Mouse (Mus musculus): ENCODE results near the gene Zcchc4. TPM values are rescaled to one million over a fixed set of nuclear protein-coding genes. Genes with fewer than 3 reads are reported as not detected.
"Not testable (repeated sequence)": the region's sequence is repeated elsewhere in the genome, so short reads cannot be mapped to it uniquely, and the experiment has no call there.

Gene Zcchc4
- total and polyA plus RNA-seq, 3 experiments = 0.67 to 1.0 TPM; not detected in 1

DNA sequence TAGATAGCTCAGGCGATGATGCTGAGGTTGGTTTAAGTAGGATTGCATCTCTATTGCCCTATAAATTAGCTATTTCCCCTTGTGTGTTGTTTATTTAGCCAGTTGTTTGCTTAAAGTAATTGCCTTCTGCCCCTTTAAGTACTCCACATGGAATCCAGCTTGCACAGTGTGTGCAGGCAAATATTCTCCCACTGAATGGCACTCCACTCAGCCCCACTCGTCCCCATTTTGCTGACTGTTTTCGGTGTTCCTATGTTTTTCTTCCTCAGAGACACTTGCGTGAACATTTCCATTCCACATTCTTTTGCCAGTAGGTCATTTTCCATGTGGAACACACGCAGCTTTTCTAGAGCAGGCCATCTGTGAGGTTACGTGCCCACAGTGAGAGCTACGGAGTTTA lies 12.6 kb upstream of the Zcchc4 start:
- Histone ChIP-seq H3K9me3 (replicated peaks; ENCODE audit: insufficient read depth, low read length) (no peaks in the 10 kb centered on the region), H3K36me3 (ENCODE audit: control insufficient read depth in 1 of 2, insufficient read depth in 2 of 2, low read length in 2 of 2) (no peaks in the 10 kb centered on the region; a peak in 1 of 4 replicates), H3K27me3 (ENCODE audit: control insufficient read depth in 1 of 2, insufficient read depth in 2 of 2, low read length in 2 of 2) (no peaks in the 10 kb centered on the region), H3K79me2 (ENCODE audit: control insufficient read depth, insufficient read depth, low read length, poor library complexity) (no peaks in the 10 kb centered on the region), H3K4me3 (ENCODE audit: control insufficient read depth in 1 of 2, insufficient read depth in 1 of 2, low read depth in 2 of 2, low read length in 2 of 2) (no peak overlapping the region), H3K27ac (ENCODE audit: control insufficient read depth, low read depth, low read length) (no peak overlapping the region), H3K4me1 (ENCODE audit: control insufficient read depth in 1 of 2, insufficient read depth in 2 of 2, low read length in 2 of 2) (no peaks in the 10 kb centered on the region), H3K9ac (ENCODE audit: control insufficient read depth, low read depth, low read length, poor library complexity, severe bottlenecking) (no peak overlapping the region)
- TF ChIP-seq USF1 (IDR thresholded peaks at IDR 0.05; ENCODE audit: low read depth, low read length) = no peak
- TF ChIP-seq MEF2A (IDR thresholded peaks at IDR 0.05; ENCODE audit: extremely low read depth, insufficient replicate concordance, low read depth, low read length, poor library complexity, severe bottlenecking) = no peak
- no peak for DNase-seq (ENCODE audit: low read depth, low spot score)

DNA sequence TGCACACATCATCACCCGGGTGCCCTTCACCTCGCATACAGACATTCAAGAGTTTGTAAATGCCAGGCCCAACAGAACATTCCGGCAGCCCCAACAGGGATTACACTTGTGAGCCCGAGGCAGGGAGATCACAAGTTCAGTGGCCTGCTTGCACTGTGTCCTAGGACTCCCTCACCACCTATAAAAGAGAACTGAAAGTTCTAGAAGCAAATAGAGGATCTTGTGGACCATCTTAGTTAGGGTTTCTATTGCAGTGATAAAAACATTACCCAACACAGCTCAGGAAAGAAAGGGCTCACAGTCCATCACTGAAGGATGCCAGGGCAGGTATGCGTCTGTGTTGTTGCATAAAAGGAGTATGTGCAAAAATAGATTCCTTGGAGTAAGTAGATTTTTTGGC lies 942 bp upstream of the Zcchc4 start:
- no peaks in the 10 kb centered on the region for H3K79me2 ChIP-seq (ENCODE audit: control insufficient read depth, insufficient read depth, low read length, poor library complexity)

DNA sequence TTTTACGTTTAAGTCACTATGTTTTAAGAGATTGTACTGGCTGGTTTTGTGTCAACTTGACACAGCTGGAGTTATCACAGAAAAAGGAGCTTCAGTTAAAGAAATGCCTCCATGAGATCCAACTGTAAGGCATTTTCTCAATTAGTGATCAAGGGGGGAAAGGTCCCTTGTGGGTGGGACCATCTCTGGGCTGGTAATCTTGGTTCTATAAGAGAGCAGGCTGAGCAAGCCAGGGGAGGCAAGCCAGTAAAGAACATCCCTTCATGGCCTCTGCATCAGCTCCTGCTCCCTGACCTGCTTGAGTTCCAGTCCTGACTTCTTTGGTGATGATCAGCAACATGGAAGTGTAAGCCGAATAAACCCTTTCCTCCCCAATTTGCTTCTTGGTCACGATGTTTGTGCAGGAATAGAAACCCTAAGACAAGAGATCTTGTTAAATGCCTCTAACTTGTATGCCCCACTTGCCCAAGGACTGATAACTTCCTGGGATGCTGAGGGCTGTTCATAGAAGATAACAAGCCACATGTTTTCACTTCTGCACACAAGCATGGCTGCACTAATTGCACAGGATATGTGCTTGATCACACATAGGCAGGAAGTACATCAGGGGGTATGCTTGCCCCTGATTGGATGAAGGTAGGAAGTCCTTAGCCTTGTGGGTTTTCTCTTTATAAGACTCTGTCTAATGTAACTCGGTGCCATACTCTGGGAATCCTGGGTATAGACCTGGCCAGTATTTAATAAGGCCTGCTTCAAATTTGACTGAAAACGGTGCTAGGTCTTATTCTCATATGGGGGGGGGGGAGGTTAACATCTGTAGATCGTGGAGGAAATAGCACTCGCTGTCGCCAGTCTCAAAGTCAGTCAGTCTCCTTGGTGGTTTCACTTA lies 1.5 kb downstream of the Zcchc4 start:
- H3K4me3 ChIP-seq (ENCODE audit: control insufficient read depth in 1 of 2, insufficient read depth in 1 of 2, low read depth in 2 of 2, low read length in 2 of 2) = peak overlapping the region; percentile 18 to 40; a peak in 3 of 4 replicates
- H3K27ac ChIP-seq (ENCODE audit: control insufficient read depth, low read depth, low read length) = peak overlapping the region; percentile 82
- not testable (repeated sequence) for H3K79me2 ChIP-seq (ENCODE audit: control insufficient read depth, insufficient read depth, low read length, poor library complexity); H3K9me3 ChIP-seq (replicated peaks; ENCODE audit: insufficient read depth, low read length); H3K27me3 ChIP-seq (ENCODE audit: control insufficient read depth in 1 of 2, insufficient read depth in 2 of 2, low read length in 2 of 2)
- peak; percentile 93 for DNase-seq (ENCODE audit: low read depth, low spot score)
- peaks cover 20 to 28% of the 10 kb centered on the region in 2 experiments for H3K4me1 ChIP-seq (ENCODE audit: control insufficient read depth in 1 of 2, insufficient read depth in 2 of 2, low read length in 2 of 2)
- peak overlapping the region; percentile 35 for H3K9ac ChIP-seq (ENCODE audit: control insufficient read depth, low read depth, low read length, poor library complexity, severe bottlenecking)
- TF ChIP-seq MAZ (IDR thresholded peaks at IDR 0.05; ENCODE audit: low read depth, low read length) (0 out of 2 replicates have a peak, but pooled peaks have one; percentile 25), NELFE (IDR thresholded peaks at IDR 0.05; ENCODE audit: low read depth, low read length) (peak; percentile 40; the same call in 1 of the 2 replicates), SIN3A (IDR thresholded peaks at IDR 0.05; ENCODE audit: low read length) (peak; percentile 47), MYC (IDR thresholded peaks at IDR 0.05; ENCODE audit: low read depth, low read length) (peak; percentile 98), TCF12 (IDR thresholded peaks at IDR 0.05; ENCODE audit: low read depth, low read length) (peak; percentile 93), ELF1 (IDR thresholded peaks at IDR 0.05; ENCODE audit: low read depth, low read length) (0 out of 2 replicates have a peak, but pooled peaks have one; percentile 19), HCFC1 (IDR thresholded peaks at IDR 0.05; ENCODE audit: low read depth, low read length) (peak; percentile 62), GATA1 (IDR thresholded peaks at IDR 0.05; ENCODE audit: low read depth, low read length) (peak; percentile 94), POLR2A (IDR thresholded peaks at IDR 0.05; ENCODE audit: control insufficient read depth in 1 of 2, insufficient read depth in 1 of 2, low read depth in 1 of 2, low read length in 2 of 2, poor library complexity in 1 of 2) (peak in 1 of 2 experiments; percentile 51; a peak in 2 of 4 replicates), RCOR1 (IDR thresholded peaks at IDR 0.05; ENCODE audit: low read depth, low read length) (peak; percentile 55; the same call in 1 of the 2 replicates), ETS1 (IDR thresholded peaks at IDR 0.05; ENCODE audit: low read depth, low read length) (peak; percentile 87), EP300 (IDR thresholded peaks at IDR 0.05; ENCODE audit: low read depth in 1 of 2, low read length in 2 of 2) (peak; percentile 90 to 92), MAX (IDR thresholded peaks at IDR 0.05; ENCODE audit: low read length) (peak; percentile 93), TBP (IDR thresholded peaks at IDR 0.05; ENCODE audit: low read depth, low read length) (peak; percentile 76), TAL1 (IDR thresholded peaks at IDR 0.05; ENCODE audit: low read length) (peak; percentile 94)
- H3K36me3 ChIP-seq (ENCODE audit: control insufficient read depth in 1 of 2, insufficient read depth in 2 of 2, low read length in 2 of 2) = peaks cover 0 to 31% of the 10 kb centered on the region in 2 experiments; a peak in 2 of 4 replicates

More for the DNA sequence above, 942 bp upstream of the Zcchc4 start:
- H3K36me3 ChIP-seq (ENCODE audit: control insufficient read depth in 1 of 2, insufficient read depth in 2 of 2, low read length in 2 of 2) = peaks cover 0 to 31% of the 10 kb centered on the region in 2 experiments; a peak in 2 of 4 replicates
- no peak overlapping the region for H3K9ac ChIP-seq (ENCODE audit: control insufficient read depth, low read depth, low read length, poor library complexity, severe bottlenecking)
- no peak overlapping the region; the same call in 1 of the 2 replicates for H3K27ac ChIP-seq (ENCODE audit: control insufficient read depth, low read depth, low read length)
- no peaks in the 10 kb centered on the region for H3K27me3 ChIP-seq (ENCODE audit: control insufficient read depth in 1 of 2, insufficient read depth in 2 of 2, low read length in 2 of 2)
- no peak overlapping the region for H3K4me3 ChIP-seq (ENCODE audit: control insufficient read depth in 1 of 2, insufficient read depth in 1 of 2, low read depth in 2 of 2, low read length in 2 of 2)
- H3K4me1 ChIP-seq (ENCODE audit: control insufficient read depth in 1 of 2, insufficient read depth in 2 of 2, low read length in 2 of 2) = peaks cover 20 to 28% of the 10 kb centered on the region in 2 experiments
- no peak for DNase-seq (ENCODE audit: low read depth, low spot score)
- H3K9me3 ChIP-seq (replicated peaks; ENCODE audit: insufficient read depth, low read length) = no peaks in the 10 kb centered on the region
- TF ChIP-seq SMC3 (IDR thresholded peaks at IDR 0.05; ENCODE audit: low read depth, low read length) = no peak
- TF ChIP-seq MYC (IDR thresholded peaks at IDR 0.05; ENCODE audit: low read depth, low read length) = no peak
- no peak for TF ChIP-seq KAT2A (conservative IDR thresholded peaks at IDR 0.05; ENCODE audit: low read depth, low read length)
- no peak for TF ChIP-seq BHLHE40 (IDR thresholded peaks at IDR 0.05; ENCODE audit: borderline replicate concordance, low read depth, low read length)
- TF ChIP-seq RCOR1 (IDR thresholded peaks at IDR 0.05; ENCODE audit: low read depth, low read length) = no peak
- no peak for TF ChIP-seq ZMIZ1 (IDR thresholded peaks at IDR 0.05; ENCODE audit: low read depth, low read length)
- no peak for TF ChIP-seq ELF1 (IDR thresholded peaks at IDR 0.05; ENCODE audit: low read depth, low read length)
- no peak for TF ChIP-seq CHD2 (IDR thresholded peaks at IDR 0.05; ENCODE audit: low read length)
- no peak for TF ChIP-seq CTCF (IDR thresholded peaks at IDR 0.05 in 2 of 3, conservative IDR thresholded peaks at IDR 0.05 in 1 of 3; ENCODE audit: control insufficient read depth in 1 of 3, insufficient read depth in 1 of 3, low read depth in 2 of 3, low read length in 3 of 3, poor library complexity in 1 of 3, severe bottlenecking in 1 of 3)
- no peak for TF ChIP-seq TAL1 (IDR thresholded peaks at IDR 0.05; ENCODE audit: low read length)
- no peak for TF ChIP-seq UBTF (IDR thresholded peaks at IDR 0.05; ENCODE audit: borderline replicate concordance, insufficient read depth, low read depth, low read length)
- TF ChIP-seq HCFC1 (IDR thresholded peaks at IDR 0.05; ENCODE audit: low read depth, low read length) = no peak
- no peak for TF ChIP-seq JUND (IDR thresholded peaks at IDR 0.05; ENCODE audit: low read depth, low read length)
- no peak for TF ChIP-seq EP300 (IDR thresholded peaks at IDR 0.05; ENCODE audit: low read depth in 1 of 2, low read length in 2 of 2)
- TF ChIP-seq TBP (IDR thresholded peaks at IDR 0.05; ENCODE audit: low read depth, low read length) = no peak
- TF ChIP-seq NELFE (IDR thresholded peaks at IDR 0.05; ENCODE audit: low read depth, low read length) = no peak
- TF ChIP-seq MEF2A (IDR thresholded peaks at IDR 0.05; ENCODE audit: extremely low read depth, insufficient replicate concordance, low read depth, low read length, poor library complexity, severe bottlenecking) = no peak
- no peak for TF ChIP-seq TCF12 (IDR thresholded peaks at IDR 0.05; ENCODE audit: low read depth, low read length)

Data from MEL (cell line).